Comparison of ENCODE assay signal across 8 mouse cellular contexts in the genomic region with DNA sequence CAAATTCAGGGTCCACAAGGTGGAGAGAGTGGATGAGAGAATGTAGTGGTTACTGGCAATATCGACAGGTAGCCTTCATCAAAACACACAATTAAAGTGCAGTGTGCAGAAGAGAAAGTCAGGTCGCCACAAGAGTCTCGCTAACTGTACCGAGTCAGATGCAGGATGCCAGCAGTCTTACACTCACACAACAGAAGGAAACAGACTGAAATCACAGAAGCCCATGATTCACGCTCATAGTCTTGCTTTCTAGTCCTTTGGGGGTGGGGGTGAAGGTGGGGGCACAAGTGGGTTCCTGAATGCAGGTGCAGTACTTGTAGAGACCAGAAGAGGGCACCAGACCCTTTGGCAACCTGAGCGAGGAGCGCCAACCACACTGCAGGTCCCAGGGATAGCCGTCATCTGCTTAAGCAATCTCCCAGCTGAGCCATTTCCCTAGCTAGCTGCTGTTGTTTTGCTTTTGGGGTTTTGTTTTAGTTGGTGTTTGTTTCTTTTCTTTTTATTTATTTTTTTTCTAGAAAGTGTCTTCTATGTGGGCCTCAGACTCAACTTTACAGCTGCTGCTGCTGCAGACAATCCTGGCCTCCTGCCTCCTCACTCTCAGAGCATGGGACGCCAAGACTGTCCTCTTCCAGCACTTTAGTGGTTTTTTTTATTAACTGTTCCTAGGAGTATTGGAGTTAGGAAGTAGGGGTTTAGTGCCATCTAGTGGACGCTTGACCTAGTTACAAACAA.
DNase-seq lines count a peak whose midpoint lies in the region; ATAC-seq and TF ChIP-seq lines count a peak whose summit lies in the region.

No protein-coding gene starts in this region.

- H3K36me3 ChIP-seq in C2C12 (ENCODE audit: control insufficient read depth, insufficient read depth), result no peaks in the 10 kb centered on the region
- H3K36me3 ChIP-seq in heart, embryonic 10.5 days, result peaks cover 2% of the 10 kb centered on the region; the same call in 1 of the 2 replicates
- no peaks in the 10 kb centered on the region for H3K36me3 ChIP-seq in kidney, embryonic 15.5 days

- peak overlapping the region; percentile 57 for H3K4me2 ChIP-seq in kidney, embryonic 15.5 days

- peak; percentile 90 for DNase-seq in heart, embryonic 10.5 days (ENCODE audit: low spot score)
- peak; percentile 78 for DNase-seq in liver
- peak; percentile 76 to 91 for DNase-seq in spleen, postnatal 4 days (ENCODE audit: low spot score in 2 of 2)

- H3K79me2 ChIP-seq in C2C12 (ENCODE audit: control insufficient read depth, insufficient read depth), result no peaks in the 10 kb centered on the region

- no peaks in the 10 kb centered on the region for H3K9me3 ChIP-seq in heart, embryonic 10.5 days
- no peaks in the 10 kb centered on the region for H3K9me3 ChIP-seq in kidney, embryonic 15.5 days (replicated peaks)

- peak; percentile 80 for ATAC-seq in kidney, embryonic 15.5 days (replicated peaks; ENCODE audit: low FRiP score)
- ATAC-seq in monocyte, adult 5-6 weeks (replicated peaks; ENCODE audit: insufficient number of reproducible peaks, low FRiP score, low TSS enrichment, poor library complexity, severe bottlenecking), result peak; percentile 75

- H3ac ChIP-seq in C2C12 (ENCODE audit: control insufficient read depth, insufficient read length, low read depth), result no peak overlapping the region

- TF ChIP-seq CTCF in C2C12 (IDR thresholded peaks at IDR 0.05; ENCODE audit: control insufficient read depth, insufficient read depth, insufficient read length), result peak; percentile 80
- peak; percentile 89 for TF ChIP-seq CTCF in bone marrow macrophage, adult 2 months (IDR thresholded peaks at IDR 0.05; ENCODE audit: low read depth, low read length)
- TF ChIP-seq CTCF in embryonic fibroblast, embryonic 13.5 days (IDR thresholded peaks at IDR 0.05; ENCODE audit: borderline replicate concordance, insufficient read depth, low read length), result peak; percentile 82; the same call in 1 of the 2 replicates

- no peak for TF ChIP-seq POLR2A in bone marrow macrophage, adult 2 months (IDR thresholded peaks at IDR 0.05; ENCODE audit: borderline replicate concordance, low read depth, low read length)
- TF ChIP-seq POLR2A in embryonic fibroblast, embryonic 13.5 days (IDR thresholded peaks at IDR 0.05; ENCODE audit: low read depth, low read length), result no peak

- H3K4me1 ChIP-seq in bone marrow macrophage, adult 2 months (ENCODE audit: control insufficient read depth, insufficient read depth, low read length), result peaks cover 7% of the 10 kb centered on the region
- 0 out of 2 replicates have a peak, but pooled peaks cover 2% of the 10 kb centered on the region for H3K4me1 ChIP-seq in embryonic fibroblast, embryonic 13.5 days (ENCODE audit: control insufficient read depth, insufficient read depth, low read length)
- peaks cover 21% of the 10 kb centered on the region for H3K4me1 ChIP-seq in heart, embryonic 10.5 days
- H3K4me1 ChIP-seq in kidney, embryonic 15.5 days, result peaks cover 28% of the 10 kb centered on the region

- peak overlapping the region; percentile 42 for H3K27ac ChIP-seq in bone marrow macrophage, adult 2 months (ENCODE audit: insufficient read depth, low read depth, low read length)
- 0 out of 2 replicates have a peak overlapping the region, but pooled peaks have one; percentile 12 for H3K27ac ChIP-seq in embryonic fibroblast, embryonic 13.5 days (ENCODE audit: insufficient read depth, low read length)
- H3K27ac ChIP-seq in heart, embryonic 10.5 days, result peak overlapping the region; percentile 44; the same call in 1 of the 2 replicates
- H3K27ac ChIP-seq in kidney, embryonic 15.5 days, result peak overlapping the region; percentile 78; the same call in 1 of the 2 replicates

- no peaks in the 10 kb centered on the region for H3K27me3 ChIP-seq in C2C12 (ENCODE audit: control insufficient read depth, insufficient read depth, insufficient read length)
- H3K27me3 ChIP-seq in heart, embryonic 10.5 days (ENCODE audit: insufficient read depth, poor library complexity, severe bottlenecking), result no peaks in the 10 kb centered on the region
- H3K27me3 ChIP-seq in kidney, embryonic 15.5 days, result no peaks in the 10 kb centered on the region

- 24% methylated on average over 10 of the region's 10 CpGs for WGBS in heart, embryonic 10.5 days
- 27% methylated on average over 10 of the region's 10 CpGs for WGBS in kidney, embryonic 15.5 days

- no peaks in the 10 kb centered on the region for H3K79me3 ChIP-seq in C2C12 (ENCODE audit: low read depth)

- H3K4me3 ChIP-seq in C2C12 (ENCODE audit: insufficient read depth, poor library complexity, severe bottlenecking), result no peak overlapping the region
- peak overlapping the region; percentile 40; the same call in 1 of the 2 replicates for H3K4me3 ChIP-seq in bone marrow macrophage, adult 2 months (ENCODE audit: insufficient read depth, low read length)
- no peak overlapping the region for H3K4me3 ChIP-seq in embryonic fibroblast, embryonic 13.5 days (ENCODE audit: insufficient read depth, low read length)
- peak overlapping the region; percentile 31 for H3K4me3 ChIP-seq in heart, embryonic 10.5 days
- peak overlapping the region; percentile 21 for H3K4me3 ChIP-seq in kidney, embryonic 15.5 days (replicated peaks)

- no peak overlapping the region for H3K9ac ChIP-seq in kidney, embryonic 15.5 days

TF ChIP-seq in C2C12, 6 proteins besides CTCF, POLR2A, EP300 and RAD21:
- TF ChIP-seq MAX (IDR thresholded peaks at IDR 0.05) (no peak), FOSL1 (IDR thresholded peaks at IDR 0.05; ENCODE audit: insufficient read depth, low read length, poor library complexity, severe bottlenecking) (no peak), CEBPB (IDR thresholded peaks at IDR 0.05; ENCODE audit: low read depth) (peak; percentile 63), MYOD1 (IDR thresholded peaks at IDR 0.05; ENCODE audit: control insufficient read depth, insufficient read length, low read depth) (no peak)
TF ChIP-seq in C2C12: peak in this region for 1.

Comparison
In these comparisons a context has a peak if more than half of its experiments do, and no peak if none do; other contexts are left out.
1. H3K4me3 ChIP-seq: peak in bone marrow macrophage, adult 2 months (single experiment), heart, embryonic 10.5 days (single experiment) and kidney, embryonic 15.5 days (single experiment); none in C2C12 (single experiment) and embryonic fibroblast, embryonic 13.5 days (single experiment).
2. H3K27ac ChIP-seq: peak in every context shown above with its lines; median percentile 78 in kidney, embryonic 15.5 days; 44 in heart, embryonic 10.5 days; 42 in bone marrow macrophage, adult 2 months; 12 in embryonic fibroblast, embryonic 13.5 days.
3. Peak in every context shown above with its lines, with median percentiles within 50 percentile points of each other: CTCF ChIP-seq and DNase-seq.